Mouse (Mus musculus): ENCODE data around the gene Odf2. TPM values are rescaled to one million over a fixed set of nuclear protein-coding genes. Genes with fewer than 3 reads are reported as not detected.

The Odf2 gene
- polyA plus RNA-seq, 2 experiments = 23.5 to 29.6 TPM

DNA sequence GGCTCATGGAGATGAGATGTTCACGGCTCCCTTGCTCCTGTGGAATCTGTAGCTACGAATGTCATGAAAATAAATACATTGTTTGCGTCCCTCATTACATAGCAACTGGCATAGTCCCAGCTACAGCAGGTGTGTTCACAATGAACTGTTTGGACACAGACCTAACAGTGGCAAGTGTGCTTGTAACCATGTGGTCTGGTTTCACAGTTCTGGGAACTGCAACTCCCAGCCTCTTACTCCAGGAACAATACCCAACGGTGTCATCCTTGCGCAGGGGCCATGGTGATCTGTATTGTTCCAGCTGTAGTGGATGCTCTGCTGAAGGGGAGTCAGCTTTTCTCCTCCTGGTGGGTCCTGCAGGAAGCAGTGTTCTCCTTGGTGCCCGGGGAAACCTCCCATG lies 42.2 kb downstream of the Odf2 start:
- Histone ChIP-seq H3K4me1 (replicated peaks; ENCODE audit: control insufficient read depth in 2 of 2, insufficient read depth in 2 of 2, low read length in 1 of 2) (peaks cover 0 to 6% of the 10 kb centered on the region in 2 experiments; a peak in 2 of 4 replicates), H3K4me3 (ENCODE audit: insufficient read depth in 1 of 2, low read depth in 2 of 2, low read length in 2 of 2) (no peak overlapping the region), H3K27me3 (ENCODE audit: control insufficient read depth, insufficient read depth, low read length) (no peaks in the 10 kb centered on the region), H3K9me3 (ENCODE audit: control insufficient read depth, low read length) (no peaks in the 10 kb centered on the region), H3K36me3 (replicated peaks; ENCODE audit: control insufficient read depth, insufficient read depth, low read depth) (peaks cover 34% of the 10 kb centered on the region), H3K4me2 (ENCODE audit: low read depth) (no peak overlapping the region), H3K27ac (no peak overlapping the region), H3K9ac (replicated peaks) (no peak overlapping the region)
- 88% methylated on average over 6 of the region's 6 CpGs for WGBS (ENCODE audit: insufficient replicate concordance)
- no peak for DNase-seq (ENCODE audit: low read depth in 3 of 3, low spot score in 3 of 3)
- ATAC-seq (ENCODE audit: insufficient read depth) = no peak
- TF ChIP-seq EP300 (IDR thresholded peaks at IDR 0.05; ENCODE audit: low read depth) (no peak), CTCF (IDR thresholded peaks at IDR 0.05; ENCODE audit: low read depth) (no peak)

- Histone ChIP-seq H3K27me3 (ENCODE audit: control insufficient read depth, insufficient read depth, low read length) (no peaks in the 10 kb centered on the region), H3K4me3 (ENCODE audit: insufficient read depth in 1 of 2, low read depth in 2 of 2, low read length in 2 of 2) (peak within 1 kb of the TSS; percentile 78 to 90), H3K4me1 (replicated peaks; ENCODE audit: control insufficient read depth in 2 of 2, insufficient read depth in 2 of 2, low read length in 1 of 2) (peaks cover 0 to 7% of the 10 kb centered on the region in 2 experiments; a peak in 2 of 4 replicates), H3K9me3 (ENCODE audit: control insufficient read depth, low read length) (no peaks in the 10 kb centered on the region), H3K36me3 (replicated peaks; ENCODE audit: control insufficient read depth, insufficient read depth, low read depth) (peaks cover 8% of the 10 kb centered on the region), H3K4me2 (ENCODE audit: low read depth) (peak within 1 kb of the TSS; percentile 80), H3K9ac (replicated peaks) (peak within 1 kb of the TSS; percentile 74), H3K27ac (peak within 1 kb of the TSS; percentile 63)
- TF ChIP-seq CTCF (IDR thresholded peaks at IDR 0.05; ENCODE audit: low read depth) (peak; percentile 85), EP300 (IDR thresholded peaks at IDR 0.05; ENCODE audit: low read depth) (no peak)
- DNase-seq (ENCODE audit: low read depth in 3 of 3, low spot score in 3 of 3) (peak; percentile 84 to 87 (median 86)), ATAC-seq (ENCODE audit: insufficient read depth) (peak; percentile 93)
- WGBS (ENCODE audit: insufficient replicate concordance) = 3% methylated on average over 44 of the region's 44 CpGs
Observed at GRCm38 (mm10) chr2:29934906-29935599, 46.0 kb downstream of the Odf2 start, which contains the start of gene Gle1. Gene Gle1 (plus strand): TSS chr2:29935426.

DNA sequence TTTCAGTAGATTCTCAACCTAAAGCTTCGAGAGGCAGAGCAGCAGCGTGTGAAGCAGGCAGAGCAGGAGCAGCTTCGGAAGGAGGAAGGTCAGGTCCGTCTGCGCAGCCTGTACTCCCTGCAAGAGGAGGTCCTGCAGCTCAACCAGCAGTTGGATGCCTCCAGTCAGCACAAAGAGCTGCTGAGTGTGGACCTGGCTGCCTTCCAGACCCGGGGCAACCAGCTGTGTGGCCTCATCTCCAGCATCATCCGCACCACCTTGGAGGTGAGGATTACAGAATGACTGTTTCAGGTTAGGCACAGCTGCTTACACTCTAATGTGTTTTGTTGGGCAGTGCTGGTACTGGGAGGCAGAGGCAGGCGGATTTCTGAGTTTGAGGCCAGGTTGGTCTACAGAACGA lies 51.1 kb downstream of the Odf2 start:
- peaks cover 10% of the 10 kb centered on the region for H3K36me3 ChIP-seq (replicated peaks; ENCODE audit: control insufficient read depth, insufficient read depth, low read depth)
- no peak overlapping the region for H3K4me3 ChIP-seq (ENCODE audit: insufficient read depth in 1 of 2, low read depth in 2 of 2, low read length in 2 of 2)
- no peak overlapping the region for H3K4me2 ChIP-seq (ENCODE audit: low read depth)
- TF ChIP-seq EP300 (IDR thresholded peaks at IDR 0.05; ENCODE audit: low read depth) = no peak
- TF ChIP-seq CTCF (IDR thresholded peaks at IDR 0.05; ENCODE audit: low read depth) = no peak
- DNase-seq (ENCODE audit: low read depth in 3 of 3, low spot score in 3 of 3) (no peak), ATAC-seq (ENCODE audit: insufficient read depth) (no peak)
- H3K27me3 ChIP-seq (ENCODE audit: control insufficient read depth, insufficient read depth, low read length) = no peaks in the 10 kb centered on the region
- no peak overlapping the region for H3K9ac ChIP-seq (replicated peaks)
- WGBS (ENCODE audit: insufficient replicate concordance) = 79% methylated on average over 9 of the region's 9 CpGs
- H3K4me1 ChIP-seq (replicated peaks; ENCODE audit: control insufficient read depth in 2 of 2, insufficient read depth in 2 of 2, low read length in 1 of 2) = peaks cover 0 to 7% of the 10 kb centered on the region in 2 experiments; a peak in 2 of 4 replicates
- no peak overlapping the region for H3K27ac ChIP-seq
- H3K9me3 ChIP-seq (ENCODE audit: control insufficient read depth, low read length) = no peaks in the 10 kb centered on the region

- no peak for DNase-seq (ENCODE audit: low read depth in 3 of 3, low spot score in 3 of 3)
- peaks cover 10% of the 10 kb centered on the region for H3K36me3 ChIP-seq (replicated peaks; ENCODE audit: control insufficient read depth, insufficient read depth, low read depth)
- TF ChIP-seq CTCF (IDR thresholded peaks at IDR 0.05; ENCODE audit: low read depth) (no peak), EP300 (IDR thresholded peaks at IDR 0.05; ENCODE audit: low read depth) (no peak)
- H3K27ac ChIP-seq = no peak overlapping the region
- ATAC-seq (ENCODE audit: insufficient read depth) = no peak
- peaks cover 0 to 8% of the 10 kb centered on the region in 2 experiments; a peak in 2 of 4 replicates for H3K4me1 ChIP-seq (replicated peaks; ENCODE audit: control insufficient read depth in 2 of 2, insufficient read depth in 2 of 2, low read length in 1 of 2)
- no peak overlapping the region for H3K4me2 ChIP-seq (ENCODE audit: low read depth)
- no peaks in the 10 kb centered on the region for H3K27me3 ChIP-seq (ENCODE audit: control insufficient read depth, insufficient read depth, low read length)
- 87% methylated on average over 7 of the region's 7 CpGs for WGBS (ENCODE audit: insufficient replicate concordance)
- no peaks in the 10 kb centered on the region for H3K9me3 ChIP-seq (ENCODE audit: control insufficient read depth, low read length)
- no peak overlapping the region for H3K4me3 ChIP-seq (ENCODE audit: insufficient read depth in 1 of 2, low read depth in 2 of 2, low read length in 2 of 2)
- no peak overlapping the region for H3K9ac ChIP-seq (replicated peaks)
Observed at GRCm38 (mm10) chr2:29940826-29941225, 51.8 kb downstream of the Odf2 start.

GRCm38 (mm10) chr2:29944723-29945122 lies 55.7 kb downstream of the Odf2 start:
- H3K27me3 ChIP-seq (ENCODE audit: control insufficient read depth, insufficient read depth, low read length) = no peaks in the 10 kb centered on the region
- ATAC-seq (ENCODE audit: insufficient read depth) = peak; percentile 43; the same call in 1 of the 2 replicates
- H3K36me3 ChIP-seq (replicated peaks; ENCODE audit: control insufficient read depth, insufficient read depth, low read depth) = peaks cover 27% of the 10 kb centered on the region

More at GRCm38 (mm10) chr2:29944723-29945122, 55.7 kb downstream of the Odf2 start:
- H3K9ac ChIP-seq (replicated peaks) = no peak overlapping the region
- 59% methylated on average over 1 of the region's 1 CpGs for WGBS (ENCODE audit: insufficient replicate concordance)
- no peaks in the 10 kb centered on the region for H3K9me3 ChIP-seq (ENCODE audit: control insufficient read depth, low read length)
- no peak overlapping the region for H3K4me3 ChIP-seq (ENCODE audit: insufficient read depth in 1 of 2, low read depth in 2 of 2, low read length in 2 of 2)
- TF ChIP-seq EP300 (IDR thresholded peaks at IDR 0.05; ENCODE audit: low read depth) (no peak), CTCF (IDR thresholded peaks at IDR 0.05; ENCODE audit: low read depth) (no peak)
- peaks cover 0 to 3% of the 10 kb centered on the region in 2 experiments; a peak in 2 of 4 replicates for H3K4me1 ChIP-seq (replicated peaks; ENCODE audit: control insufficient read depth in 2 of 2, insufficient read depth in 2 of 2, low read length in 1 of 2)
- DNase-seq (ENCODE audit: low read depth in 3 of 3, low spot score in 3 of 3) = peak in 2 of 3 experiments; percentile 11 to 14
- no peak overlapping the region for H3K4me2 ChIP-seq (ENCODE audit: low read depth)
- peak overlapping the region; percentile 9 for H3K27ac ChIP-seq
